Mouse (Mus musculus): ENCODE measurements around the gene Gm17387.

Gene Gm17387

DNA sequence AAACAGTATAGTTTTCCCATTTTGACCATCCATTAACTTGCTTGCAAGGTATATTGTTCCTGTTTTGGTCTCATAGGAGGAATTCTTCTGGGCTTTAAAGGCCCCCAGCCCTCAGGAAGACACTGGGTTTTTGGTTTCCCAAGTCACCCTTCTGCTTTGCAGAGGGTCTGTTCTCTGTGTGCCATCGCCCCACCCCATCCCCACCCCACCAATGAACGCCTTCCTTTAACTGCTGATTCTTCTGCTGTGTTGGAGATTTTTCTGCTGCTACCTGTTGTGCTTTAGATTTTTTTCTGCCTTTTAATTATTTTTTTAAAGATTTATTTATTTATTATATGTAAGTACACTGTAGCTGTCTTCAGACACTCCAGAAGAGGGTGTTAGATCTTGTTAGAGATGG is at the start of gene Gm17387:
TSS of gene Gm17387 (plus strand) at position 301 of the 400 bp plus-strand sequence.
- DNase-seq (ENCODE audit: low read depth, low spot score): no peak

DNA sequence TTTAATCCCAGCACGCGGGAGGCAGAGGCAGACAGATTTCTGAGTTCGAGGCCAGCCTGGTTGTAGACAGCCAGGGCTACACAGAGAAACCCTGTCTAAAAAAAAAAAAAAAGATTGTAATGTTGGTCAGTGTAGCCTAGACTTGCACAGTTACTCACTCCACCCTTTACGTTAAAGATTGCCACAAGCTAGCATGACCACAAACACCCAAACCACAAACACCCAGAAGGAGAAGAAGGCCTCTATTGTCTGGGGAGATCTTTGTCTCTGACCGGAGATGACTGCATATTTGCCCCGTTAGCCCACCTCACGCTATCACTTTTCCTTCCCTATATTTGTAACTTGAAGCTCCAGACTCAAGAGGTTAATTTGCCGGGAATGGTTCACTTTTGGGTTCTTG is 47.2 kb upstream of the Gm17387 start:
- DNase-seq (ENCODE audit: low read depth, low spot score): no peak

DNA sequence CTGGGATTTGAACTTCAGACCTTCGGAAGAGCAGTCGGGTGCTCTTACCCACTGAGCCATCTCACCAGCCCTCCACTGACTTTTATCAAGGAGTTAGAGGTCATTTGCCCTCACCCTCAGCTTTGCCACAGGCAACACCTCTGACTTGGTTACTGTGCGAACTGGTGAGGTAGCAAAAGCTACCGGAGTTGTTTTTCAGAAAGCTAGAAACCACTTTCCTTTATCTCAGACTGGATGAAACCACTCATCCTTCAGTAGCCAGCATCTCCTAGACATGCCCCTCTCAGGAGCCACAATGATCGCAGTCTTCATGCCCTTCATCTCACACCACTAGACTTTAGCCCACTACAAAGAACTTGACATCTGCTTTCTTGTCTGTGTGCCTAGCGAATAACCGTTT is 46.0 kb upstream of the Gm17387 start:
- DNase-seq (ENCODE audit: low read depth, low spot score): no peak

DNA sequence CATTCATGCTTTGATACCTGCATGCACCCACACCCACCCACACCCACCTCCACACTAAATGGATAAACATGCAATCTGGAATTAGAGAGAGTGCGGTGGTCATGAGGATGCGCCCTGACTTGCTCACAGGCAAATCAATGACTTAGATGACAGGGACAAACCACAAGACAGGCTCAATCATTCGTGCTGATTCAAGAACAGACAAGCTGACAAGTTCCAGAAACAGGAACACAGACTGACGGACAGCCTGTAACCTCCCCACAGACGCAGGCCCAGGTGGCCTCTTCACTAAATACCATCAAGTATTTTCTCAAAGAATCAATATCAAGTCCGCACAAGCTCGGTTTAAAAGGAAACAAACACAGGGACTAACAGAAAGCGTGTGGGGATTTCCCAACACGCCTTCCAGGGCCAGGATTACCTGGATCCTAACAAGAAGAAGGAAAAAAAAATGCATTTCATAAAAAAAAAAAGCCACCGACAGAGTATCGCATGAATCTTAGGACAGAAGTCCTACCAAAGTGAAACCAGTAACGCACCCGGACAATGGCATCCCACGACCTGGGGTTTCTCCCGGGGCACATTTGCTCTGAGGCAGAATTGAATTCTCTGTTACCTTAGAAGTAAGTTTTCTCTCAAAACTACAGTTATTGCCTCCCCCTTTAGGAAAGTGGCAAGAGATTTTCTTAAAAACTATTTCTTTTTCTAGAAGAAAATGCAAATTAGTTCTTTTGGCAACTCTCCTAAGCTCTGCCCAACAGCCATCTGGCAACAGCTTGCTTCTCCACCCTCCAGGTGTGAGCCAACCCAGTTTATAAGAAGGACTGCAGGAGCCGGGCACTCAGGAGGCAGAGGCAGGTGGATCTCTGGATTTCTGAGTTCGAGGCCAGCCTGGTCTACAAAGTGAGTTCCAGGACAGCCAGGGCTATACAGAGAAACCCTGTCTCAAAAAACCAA is 41.5 kb upstream of the Gm17387 start:
- DNase-seq (ENCODE audit: low read depth, low spot score): no peak

DNA sequence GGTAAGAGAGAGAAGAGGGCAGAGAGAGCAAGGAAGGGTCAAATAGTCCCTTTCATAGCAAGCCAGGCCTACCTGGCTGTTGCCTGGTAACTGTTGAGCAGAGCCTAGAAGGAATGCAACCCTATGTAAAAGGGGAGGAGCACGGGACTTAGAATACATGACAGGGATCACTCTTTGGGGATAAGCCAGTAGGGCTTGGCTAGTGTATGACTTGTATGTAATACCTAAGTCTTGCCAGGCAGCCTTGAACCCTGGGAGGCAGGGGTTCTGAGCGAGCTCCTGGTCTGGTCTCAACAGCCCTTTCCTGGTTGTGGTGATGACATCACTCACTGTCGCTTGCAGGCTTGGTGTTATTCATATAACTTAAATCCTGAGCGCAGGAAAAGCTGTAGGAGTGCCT is 39.9 kb upstream of the Gm17387 start:
- DNase-seq (ENCODE audit: low read depth, low spot score): no peak

DNA sequence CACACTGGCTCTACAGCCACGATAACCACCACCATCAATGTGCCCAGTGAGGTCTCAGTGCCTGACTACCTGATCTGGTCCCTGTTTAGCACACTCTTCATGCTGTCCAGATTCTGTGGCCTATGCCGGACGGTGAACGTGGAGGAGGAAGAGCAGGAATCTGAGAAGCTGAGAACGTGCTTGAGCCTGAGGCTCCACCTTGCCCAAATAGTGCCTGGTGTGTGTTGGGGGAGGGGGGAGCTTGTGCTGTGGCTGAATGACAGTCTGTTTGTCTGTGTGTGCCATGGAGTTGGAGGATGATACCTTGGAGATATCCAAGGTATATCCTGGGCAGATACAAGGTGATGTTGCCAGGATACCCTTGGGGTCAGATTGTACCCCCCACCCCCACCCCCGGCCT is 38.7 kb upstream of the Gm17387 start:
- DNase-seq (ENCODE audit: low read depth, low spot score): no peak

DNA sequence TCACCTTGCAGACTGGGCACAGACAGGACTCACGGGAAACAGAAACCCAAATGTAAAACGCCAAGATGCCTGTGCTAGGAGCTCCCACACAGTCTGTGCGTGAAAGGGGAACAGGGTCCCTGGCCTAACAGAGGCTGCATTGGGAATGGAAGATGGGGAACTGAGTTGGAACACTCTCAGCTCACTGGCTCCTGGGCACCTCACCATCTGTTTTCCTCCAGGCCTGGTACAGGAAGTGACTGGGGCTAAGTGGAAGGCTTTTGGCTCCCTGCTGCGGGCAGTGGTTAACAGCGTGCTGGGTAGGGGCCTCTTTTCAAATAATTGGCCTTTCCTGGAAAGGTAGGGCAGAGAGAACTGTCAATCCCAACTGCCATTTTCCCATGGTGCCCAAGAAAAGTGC is 38.3 kb upstream of the Gm17387 start:
- DNase-seq (ENCODE audit: low read depth, low spot score): no peak

DNA sequence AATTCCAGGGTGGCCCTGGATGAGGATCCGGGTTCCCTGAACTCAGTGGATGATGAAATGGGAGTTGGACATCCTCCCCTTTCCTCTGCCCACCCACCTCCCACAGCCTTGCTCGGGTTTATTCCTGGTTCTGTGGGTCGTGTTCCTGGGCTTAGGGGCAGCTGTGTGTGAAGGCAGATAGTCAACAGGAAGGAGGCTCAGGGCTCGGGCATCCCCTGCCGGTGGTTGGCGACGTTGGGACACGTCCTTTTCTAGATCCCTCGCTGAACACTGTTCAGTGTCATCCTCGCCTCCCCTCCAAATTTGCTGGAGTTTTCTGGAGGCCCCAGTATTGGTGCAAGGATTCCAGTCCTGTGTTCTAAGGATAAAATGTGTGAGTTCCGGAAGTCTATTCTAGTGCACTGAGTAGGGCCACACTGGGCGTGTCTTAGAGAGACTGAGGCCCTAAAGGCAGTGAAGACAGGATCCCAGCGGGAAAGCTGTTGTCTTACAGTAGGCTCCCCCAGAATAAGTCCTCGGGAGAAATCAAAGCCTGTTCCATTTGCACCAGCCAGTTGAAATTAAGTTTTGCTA is 37.7 kb upstream of the Gm17387 start:
- DNase-seq (ENCODE audit: low read depth, low spot score): no peak

DNA sequence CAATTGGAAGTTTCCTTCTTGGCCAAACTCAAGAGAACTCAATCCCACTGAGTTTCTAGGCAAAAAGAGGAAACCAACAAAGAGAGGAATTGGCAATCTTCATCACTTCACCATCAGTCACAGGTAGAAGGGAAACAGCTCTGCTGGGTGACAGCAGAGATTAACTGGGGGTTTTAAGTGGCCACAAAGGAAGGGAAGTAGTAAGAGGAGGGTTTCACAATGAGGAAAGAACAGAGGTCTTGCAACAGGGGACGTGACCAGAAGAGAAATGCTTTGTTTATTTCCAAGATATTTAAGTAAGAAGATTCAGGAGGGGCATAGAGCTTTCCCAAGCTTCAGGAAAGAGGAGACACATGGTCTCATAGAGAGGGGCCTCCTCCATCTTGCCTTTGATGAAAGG is 31.1 kb upstream of the Gm17387 start:
- DNase-seq (ENCODE audit: low read depth, low spot score): no peak

DNA sequence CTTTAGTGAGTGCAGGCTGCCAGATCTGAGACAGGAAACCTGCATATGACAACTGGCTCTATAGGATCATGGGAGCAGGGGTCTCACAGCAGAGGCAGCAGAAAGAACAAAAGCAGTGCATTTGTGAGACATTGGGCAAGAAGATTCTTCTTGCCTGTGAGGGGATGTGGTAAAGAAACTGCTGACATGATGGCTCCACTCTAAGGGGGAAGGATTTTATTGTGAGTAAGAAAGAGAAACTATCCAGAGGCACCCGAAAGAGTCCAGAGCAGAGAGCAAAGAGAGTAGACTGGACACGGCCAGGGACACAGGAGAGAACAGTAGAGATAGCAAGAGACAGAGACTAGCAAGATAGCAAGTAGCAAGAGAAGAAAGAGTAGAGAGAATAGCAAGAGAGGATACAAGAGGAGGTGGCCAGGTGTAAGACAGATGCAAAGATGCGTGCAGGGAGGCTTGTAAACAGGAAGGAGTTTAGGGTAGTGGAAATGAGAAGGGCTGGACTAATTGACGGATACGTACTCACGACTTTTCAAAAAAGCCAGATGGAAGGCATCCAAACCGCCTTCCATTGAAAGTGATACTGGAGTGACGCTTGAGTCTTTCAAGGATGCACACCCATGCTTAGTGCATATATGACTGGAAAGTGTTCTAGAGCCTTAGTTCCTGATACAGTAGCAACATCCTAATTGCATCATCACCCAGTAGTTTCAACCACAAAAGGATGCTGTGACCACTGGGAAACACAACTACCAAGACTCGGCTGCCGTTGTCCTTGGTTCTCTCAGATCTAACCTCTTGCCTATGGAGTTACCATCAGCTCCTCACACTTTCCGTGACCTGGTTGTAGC is 29.9 kb upstream of the Gm17387 start:
- no peak for DNase-seq (ENCODE audit: low read depth, low spot score)

DNA sequence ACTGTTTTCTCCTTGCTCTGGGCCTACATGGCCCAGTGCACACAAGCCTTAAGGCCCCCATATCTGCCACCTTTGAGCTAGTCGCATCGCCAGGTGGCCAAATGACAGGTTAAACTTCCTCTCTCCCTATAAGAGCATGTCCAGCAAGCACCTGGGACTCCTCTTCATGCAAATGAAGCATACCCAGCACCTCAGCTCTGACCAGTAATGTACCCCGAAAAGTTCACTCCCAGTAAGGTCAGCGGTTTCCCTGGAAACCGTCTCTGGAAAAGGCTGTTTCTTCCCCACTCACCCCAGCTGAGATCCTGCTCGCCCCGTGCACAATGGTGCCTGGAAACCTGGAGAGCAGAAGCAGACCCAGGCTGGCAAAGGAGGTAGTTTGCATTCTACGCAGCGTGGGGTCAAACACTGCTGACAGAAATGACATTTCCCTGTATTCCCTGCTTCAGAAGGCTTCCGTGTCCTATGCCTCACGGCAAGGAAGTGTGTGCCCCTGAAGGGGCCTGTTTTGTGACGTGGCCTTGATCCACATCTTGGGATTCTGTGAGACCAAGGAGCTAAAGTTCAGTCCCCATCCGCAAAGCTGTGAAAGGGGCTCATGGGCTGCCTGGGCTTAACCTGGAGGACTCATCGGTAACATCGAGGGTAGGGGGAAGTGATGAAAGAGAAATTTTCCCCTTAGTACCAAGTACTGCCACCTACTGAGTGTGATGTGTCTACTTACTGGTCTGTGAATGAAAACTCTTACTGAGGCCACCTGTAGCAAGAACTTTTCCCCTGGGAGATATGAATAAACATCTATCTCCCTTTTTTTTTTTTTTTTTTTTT is 27.8 kb upstream of the Gm17387 start:
- DNase-seq (ENCODE audit: low read depth, low spot score): no peak

DNA sequence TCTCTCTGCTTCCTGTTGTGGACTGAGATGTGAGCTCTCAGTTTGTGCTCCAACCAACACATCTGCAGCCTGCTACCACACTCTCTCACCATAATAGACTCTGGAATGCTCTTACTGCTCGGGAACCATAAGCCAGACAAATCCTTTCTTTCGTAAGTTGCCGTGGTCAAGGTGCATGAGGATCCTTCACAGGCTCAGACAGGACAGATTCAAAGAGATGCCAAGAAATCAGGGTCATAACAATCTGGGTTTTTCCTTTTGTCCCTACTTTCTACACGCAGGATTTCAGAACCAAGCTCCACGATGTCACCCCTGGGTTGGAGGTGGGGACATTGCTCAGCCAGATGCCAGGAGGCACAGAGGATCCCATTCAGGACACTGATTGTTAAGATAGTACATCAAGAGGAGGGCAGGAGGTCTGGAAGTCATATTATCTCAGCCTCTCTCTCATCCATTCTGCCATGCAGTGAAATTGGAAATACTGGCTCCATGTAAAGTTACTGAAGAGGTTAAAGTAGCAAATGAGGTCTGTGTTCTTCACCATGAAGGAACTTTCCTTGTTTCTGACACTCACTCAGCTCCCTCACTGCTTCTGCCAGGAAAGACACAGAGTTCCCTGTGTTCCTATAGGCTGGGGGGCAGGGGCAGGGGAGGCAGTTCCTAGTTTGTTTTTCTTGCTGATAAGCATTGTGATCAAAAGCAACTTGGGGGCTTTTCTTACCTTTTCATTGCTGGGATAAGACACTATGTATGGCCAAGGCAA is 25.5 kb upstream of the Gm17387 start:
- DNase-seq (ENCODE audit: low read depth, low spot score): no peak

DNA sequence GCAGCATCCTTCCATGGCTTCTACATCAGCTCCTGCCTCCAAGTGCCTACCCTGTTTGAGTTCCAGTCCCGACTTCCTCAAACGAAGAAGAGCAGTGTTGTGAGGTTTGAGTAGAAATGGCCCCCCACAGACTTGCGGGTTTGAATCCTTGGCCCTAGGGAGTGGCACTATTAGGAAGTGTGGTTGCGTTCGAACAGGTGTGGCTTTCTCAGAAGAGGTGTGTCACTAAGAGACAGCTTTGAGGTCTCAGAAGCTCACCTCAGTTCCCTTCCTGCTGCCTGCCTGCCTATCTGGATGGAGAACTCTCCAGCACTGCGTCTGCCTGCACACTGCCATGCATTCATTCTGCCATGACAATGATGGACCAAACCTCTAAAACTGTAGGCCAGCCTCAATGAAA is 22.5 kb upstream of the Gm17387 start:
- no peak for DNase-seq (ENCODE audit: low read depth, low spot score)

DNA sequence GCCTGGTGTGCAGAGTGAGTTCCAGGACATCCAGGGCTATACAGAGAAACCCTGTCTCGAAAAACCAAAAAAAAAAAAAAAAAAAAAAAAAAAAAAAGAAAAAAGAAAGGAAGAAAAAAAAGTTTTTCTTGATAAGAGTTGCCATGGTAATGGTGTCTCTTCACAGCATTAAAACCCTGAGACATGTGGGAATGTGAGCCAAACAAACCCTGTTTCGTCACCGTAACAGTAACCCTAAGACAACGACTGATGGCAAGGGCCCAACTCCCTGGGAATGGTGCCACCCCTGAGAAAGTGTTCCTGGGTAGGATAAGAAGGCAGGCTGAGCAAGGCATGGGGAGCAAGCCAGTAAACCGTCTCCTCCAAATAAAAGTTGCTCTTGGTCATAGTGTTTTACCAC is 22.0 kb upstream of the Gm17387 start:
- no peak for DNase-seq (ENCODE audit: low read depth, low spot score)

DNA sequence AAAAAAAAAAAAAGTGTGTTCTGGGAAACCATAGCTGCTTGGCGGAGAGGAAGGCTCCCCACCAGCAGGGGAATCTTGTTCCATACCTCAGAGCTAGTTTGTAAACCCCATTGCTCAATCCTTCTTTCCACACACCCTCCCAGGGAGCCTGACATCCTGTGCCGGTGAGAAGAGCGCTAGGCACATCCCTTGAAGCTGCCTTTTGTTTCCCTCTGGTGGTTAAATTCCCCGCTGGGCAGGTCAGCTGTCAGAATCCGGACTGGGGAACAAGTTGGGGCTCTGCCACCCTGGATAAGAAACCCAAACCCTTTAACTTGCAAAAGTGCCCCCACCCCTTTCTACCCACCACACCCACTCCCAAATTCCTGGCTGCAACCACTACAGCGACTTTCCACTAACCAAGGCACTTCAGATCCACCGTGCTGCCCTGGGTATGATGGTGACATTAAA is 20.6 kb upstream of the Gm17387 start:
- DNase-seq (ENCODE audit: low read depth, low spot score): no peak

DNA sequence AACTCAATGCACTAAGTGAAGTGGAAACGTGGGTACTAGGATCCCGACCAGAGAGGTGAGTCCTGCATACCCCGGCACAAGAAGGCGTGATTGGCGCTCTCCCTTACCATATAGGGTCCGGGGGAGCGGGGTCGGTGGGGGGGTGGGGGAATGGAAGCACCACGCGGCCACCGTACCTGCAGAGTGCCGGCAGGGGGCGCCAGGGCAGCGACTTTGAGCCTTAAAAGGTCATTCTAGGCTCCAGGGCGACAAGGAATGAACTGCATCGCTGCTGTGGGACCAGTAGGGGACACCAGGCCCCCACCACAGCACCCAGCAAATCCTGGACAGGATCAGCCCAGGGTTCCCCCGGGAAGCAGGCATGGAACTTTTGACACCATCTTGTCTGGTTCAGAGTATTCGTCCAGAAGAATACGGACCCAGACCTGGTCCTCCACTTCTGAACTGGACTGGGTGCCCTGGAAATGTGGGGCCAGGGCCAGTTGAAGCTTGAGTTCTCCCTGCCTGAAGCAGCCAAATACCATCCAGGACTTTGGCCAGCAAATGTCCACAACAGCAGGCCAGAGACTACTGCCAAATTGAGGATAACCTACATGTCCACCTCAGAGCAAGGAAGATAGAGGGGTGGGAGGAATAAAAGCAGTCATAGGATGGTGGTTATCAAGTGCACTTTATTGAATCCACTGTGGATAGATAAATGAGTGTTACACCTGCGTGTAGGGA is 19.8 kb upstream of the Gm17387 start:
- DNase-seq (ENCODE audit: low read depth, low spot score): peak; percentile 82

DNA sequence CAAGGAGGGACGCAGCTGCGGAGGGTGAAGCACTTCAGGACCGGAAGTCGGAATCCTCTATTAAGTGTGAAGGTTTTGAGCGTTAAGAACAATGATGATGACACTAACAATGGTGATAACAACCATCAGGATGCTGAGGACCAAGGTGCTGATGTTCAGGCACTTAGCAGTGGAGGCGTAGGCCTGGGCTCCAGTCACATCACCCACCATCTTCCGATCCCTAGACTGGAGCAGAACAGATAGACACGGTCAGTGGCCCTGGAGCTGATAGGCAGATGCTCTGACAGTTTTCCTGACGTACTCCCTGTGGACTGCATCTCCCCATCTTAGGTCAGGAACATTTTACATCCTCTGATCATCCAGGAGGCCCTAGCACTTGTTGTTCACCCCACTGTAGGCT is 19.3 kb upstream of the Gm17387 start:
- no peak for DNase-seq (ENCODE audit: low read depth, low spot score)

DNA sequence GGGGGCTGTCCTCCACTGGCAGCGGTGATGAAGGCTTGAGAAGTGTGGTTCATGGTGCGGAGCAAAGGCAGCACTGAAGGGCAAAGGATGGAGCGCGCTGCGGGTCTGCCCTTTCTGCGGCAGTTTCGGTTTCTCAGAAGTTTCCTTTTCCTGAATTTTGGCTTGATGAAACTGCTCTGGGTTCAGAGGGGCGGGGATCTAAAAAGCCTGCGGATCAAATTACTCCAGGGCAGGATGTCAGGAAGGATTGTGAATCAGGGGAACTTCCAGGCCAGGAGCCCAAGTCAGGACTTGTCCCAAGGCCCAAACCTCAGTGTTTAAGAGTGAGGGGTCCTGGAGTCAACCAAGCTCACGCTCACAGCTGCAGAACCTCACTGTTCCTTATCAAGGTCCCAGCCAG is 18.3 kb upstream of the Gm17387 start, which contains the start of gene Ifitm3:
TSS of gene Ifitm3 (minus strand) at position 178 of the 400 bp plus-strand sequence.
- DNase-seq (ENCODE audit: low read depth, low spot score): no peak

DNA sequence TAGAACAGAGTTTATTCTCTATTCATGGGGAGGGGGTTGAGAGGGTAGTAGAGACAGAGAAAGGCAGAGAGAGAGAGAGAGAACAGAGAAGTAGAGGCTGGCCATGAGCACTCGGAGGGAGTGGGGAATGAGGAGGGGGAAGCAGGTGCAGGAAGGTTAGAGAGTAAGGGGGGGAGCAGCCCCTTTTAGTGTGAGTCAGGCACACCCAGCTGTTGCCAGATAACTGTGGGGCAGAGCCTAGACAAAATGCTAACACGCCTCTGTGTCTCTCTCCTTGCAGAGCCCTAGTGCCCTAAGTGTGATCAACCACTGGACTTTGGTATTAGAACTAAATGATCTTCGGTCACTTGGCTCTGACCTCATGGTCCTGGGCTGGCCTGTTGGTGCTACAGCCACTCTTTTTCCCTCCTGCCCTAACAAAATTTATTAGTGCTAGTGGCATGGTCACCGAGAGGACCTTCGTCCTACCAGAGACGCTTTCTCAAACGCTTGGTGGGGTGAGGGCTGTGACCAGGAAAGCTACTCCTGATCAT is 17.6 kb upstream of the Gm17387 start:
- no peak for DNase-seq (ENCODE audit: low read depth, low spot score)

All from WW6 (cell line).